Mouse (Mus musculus) layer of hippocampus, adult 8-10 months (tissue): ENCODE results near the gene Gm11032. TPM values are rescaled to one million over a fixed set of nuclear protein-coding genes. Genes with fewer than 3 reads are reported as not detected.

Experiments
- total RNA-seq, 4 experiments: library from RNA; stranded (reverse); gene quantifications; 2 replicates each; pipeline ENCODE4 v1.2.4; 2022

Gene Gm11032
- total RNA-seq, 4 experiments from 2014 or later: not detected

Other genes with a start within 250 kb of the Gm11032 start
- under 1 TPM in 2 of 4 experiments, not detected in 2; 0.23 to 0.65 TPM for gene Hormad2, start 179.0 kb upstream of the Gm11032 start, total RNA-seq
- 10 to 100 TPM; 68.7 to 78.6 (median 73.5) TPM for gene Mtmr3, start 25.2 kb upstream of the Gm11032 start, total RNA-seq
- gene Ascc2, start 17.7 kb downstream of the Gm11032 start, total RNA-seq: 10 to 100 TPM; 23.2 to 28.2 (median 24.6) TPM
- 100 to 1,000 TPM; 342 to 372 (median 351) TPM for gene Uqcr10, start 84.3 kb downstream of the Gm11032 start, total RNA-seq
- 10 to 100 TPM; 30.9 to 38.1 (median 34.9) TPM for gene Zmat5, start 84.6 kb downstream of the Gm11032 start, total RNA-seq
- 100 to 1,000 TPM; 253 to 297 (median 281) TPM for gene Cabp7, start 126.7 kb downstream of the Gm11032 start, total RNA-seq
- gene Nf2, start 229.5 kb downstream of the Gm11032 start, total RNA-seq: 10 to 100 TPM; 88.0 to 96.1 (median 90.3) TPM